Mouse (Mus musculus) hindbrain, embryonic 14.5 days (tissue): ENCODE measurements around the gene Spem2. TPM values are rescaled to one million over a fixed set of nuclear protein-coding genes. Genes with fewer than 3 reads are reported as not detected.

Experiments
- ATAC-seq: fragments of 200-750 bp; cut with Nextera tagmentation; 2 replicates; pipeline ENCODE4 v1.8.0; 2017; ENCODE audit warnings: moderate number of reproducible peaks, mild to moderate bottlenecking, moderate TSS enrichment, moderate library complexity; ENCODE audit not compliant: low FRiP score
- DNase-seq: peaks from one replicate; pipeline ENCODE4 v3.0.0-alpha.2; 2015; ENCODE audit warnings: low spot score
- H3K27ac ChIP-seq: fragments of 300-500 bp; sonication (generic); 2 replicates; pipeline ENCODE4 v1.5.1; 2014; ENCODE audit warnings: mild to moderate bottlenecking, moderate library complexity
- H3K27me3 ChIP-seq: fragments of 300-500 bp; sonication (generic); 2 replicates; pipeline ENCODE4 v1.6.1; 2014; ENCODE audit warnings: mild to moderate bottlenecking, low read length, mixed read lengths; ENCODE audit not compliant: control insufficient read depth, insufficient read depth
- H3K36me3 ChIP-seq: fragments of 300-500 bp; sonication (generic); replicated peaks from 2 replicates; pipeline ENCODE4 v1.6.1; 2014; ENCODE audit not compliant: control insufficient read depth, insufficient read depth
- H3K4me1 ChIP-seq: fragments of 300-500 bp; sonication (generic); replicated peaks from 2 replicates; pipeline ENCODE4 v1.6.1; 2014; ENCODE audit warnings: antibody characterized with exemption, low read length, mixed read lengths; ENCODE audit not compliant: control insufficient read depth, insufficient read depth
- H3K4me2 ChIP-seq: fragments of 300-500 bp; sonication (generic); replicated peaks from 2 replicates; pipeline ENCODE4 v1.6.1; 2014; ENCODE audit warnings: mild to moderate bottlenecking, moderate library complexity
- H3K4me3 ChIP-seq: fragments of 300-500 bp; sonication (generic); replicated peaks from 2 replicates; pipeline ENCODE4 v1.5.1; 2014; ENCODE audit warnings: mild to moderate bottlenecking, low read length
- H3K9ac ChIP-seq: fragments of 300-500 bp; sonication (generic); 2 replicates; pipeline ENCODE4 v1.6.1; 2014
- H3K9me3 ChIP-seq: fragments of 300-500 bp; sonication (generic); 2 replicates; pipeline ENCODE4 v1.6.1; 2016; ENCODE audit warnings: low read length; ENCODE audit not compliant: control insufficient read depth
- WGBS: fragments of 180-500 bp; shearing (Covaris S2); extraction: QIAGEN DNeasy Blood & Tissue Kit; methylation state at CpG from one replicate; pipeline ENCODE4 v1.1.7; 2014; 5-methylcytosine and 5-hydroxymethylcytosine counted together
- polyA plus RNA-seq: library from polyadenylated mRNA; unstranded; fragments of >200 nt; fragmentation: Nextera tagmentation; extraction: Ambion mirVana; gene quantifications from 2 replicates; pipeline ENCODE4 v1.2.1, GENCODE M21; 2014

Gene Spem2
- polyA plus RNA-seq, 1 experiment from 2014 or later: not detected

DNA sequence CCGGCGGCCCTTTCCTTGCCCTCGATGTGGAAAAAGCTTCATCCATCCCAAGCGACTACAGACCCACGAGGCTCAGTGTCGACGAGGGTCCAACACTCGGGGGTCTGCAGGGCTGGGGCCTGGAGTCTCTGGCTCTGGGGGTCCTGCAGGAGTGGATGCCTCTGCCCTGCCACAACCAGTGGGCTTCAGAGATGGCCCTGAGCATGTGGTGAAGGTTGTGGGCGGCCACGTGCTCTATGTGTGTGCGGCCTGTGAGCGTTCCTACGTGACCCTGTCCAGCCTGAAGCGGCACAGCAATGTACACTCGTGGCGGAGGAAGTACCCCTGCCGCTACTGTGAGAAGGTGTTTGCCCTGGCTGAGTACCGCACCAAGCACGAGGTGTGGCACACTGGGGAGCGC lies 41.8 kb downstream of the Spem2 start:
- H3K27me3 ChIP-seq: no peaks in the 10 kb centered on the region
- no peaks in the 10 kb centered on the region for H3K9me3 ChIP-seq
- DNase-seq: no peak
- H3K4me1 ChIP-seq: no peaks in the 10 kb centered on the region
- no peak overlapping the region for H3K27ac ChIP-seq
- no peak overlapping the region for H3K4me2 ChIP-seq
- 0 out of 2 replicates have a peak, but pooled peaks have one; percentile 11 for ATAC-seq
- no peak overlapping the region for H3K4me3 ChIP-seq
- H3K9ac ChIP-seq: no peak overlapping the region
- H3K36me3 ChIP-seq: peaks cover 20% of the 10 kb centered on the region; the same call in 1 of the 2 replicates
- 85% methylated on average over 20 of the region's 20 CpGs for WGBS

DNA sequence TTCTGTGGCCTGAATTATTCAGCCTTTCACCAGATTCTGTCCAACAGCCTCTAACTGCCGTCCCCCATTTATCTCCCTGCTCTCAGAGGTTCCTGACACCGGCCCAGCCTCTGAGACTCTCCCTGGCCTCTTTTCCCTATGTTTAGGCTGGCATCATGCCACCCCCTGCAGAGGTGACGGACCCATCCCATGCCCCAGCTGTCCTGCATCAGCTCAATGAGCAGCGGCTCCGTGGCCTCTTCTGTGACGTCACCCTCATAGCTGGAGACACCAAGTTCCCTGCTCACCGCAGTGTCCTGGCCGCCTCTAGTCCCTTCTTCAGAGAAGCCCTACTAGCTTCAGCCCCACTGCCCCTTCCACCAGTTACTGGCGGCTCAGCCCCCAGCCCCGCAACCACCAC lies 42.5 kb downstream of the Spem2 start:
- Histone ChIP-seq H3K4me2 (no peak overlapping the region), H3K27ac (no peak overlapping the region), H3K4me3 (no peak overlapping the region), H3K27me3 (no peaks in the 10 kb centered on the region), H3K36me3 (peaks cover 20% of the 10 kb centered on the region; the same call in 1 of the 2 replicates), H3K9ac (no peak overlapping the region), H3K4me1 (no peaks in the 10 kb centered on the region), H3K9me3 (no peaks in the 10 kb centered on the region)
- 68% methylated on average over 10 of the region's 10 CpGs for WGBS
- ATAC-seq (no peak), DNase-seq (no peak)

DNA sequence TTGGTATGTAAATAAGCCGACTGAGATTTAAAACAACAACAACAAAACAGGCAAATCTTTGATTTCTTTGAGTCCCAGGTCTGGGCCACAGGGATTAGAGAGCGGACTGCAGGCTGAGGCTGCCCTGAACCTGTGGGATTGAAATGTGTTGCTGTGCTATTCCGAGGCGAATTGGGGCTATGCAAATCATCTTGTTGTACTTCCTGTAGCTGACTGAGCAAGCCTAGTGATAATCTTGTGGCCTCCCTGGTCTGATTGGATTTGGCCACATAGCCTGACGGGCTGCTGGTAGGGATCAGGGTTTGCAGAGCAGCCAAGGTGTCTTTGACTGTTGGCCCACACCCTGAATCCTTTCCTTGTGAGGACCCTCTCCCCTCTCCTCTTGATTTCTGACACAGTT lies 43.3 kb downstream of the Spem2 start:
- H3K4me2 ChIP-seq: no peak overlapping the region
- DNase-seq (no peak), ATAC-seq (no peak)
- no peak overlapping the region for H3K4me3 ChIP-seq
- H3K9me3 ChIP-seq: no peaks in the 10 kb centered on the region
- H3K4me1 ChIP-seq: no peaks in the 10 kb centered on the region
- no peak overlapping the region for H3K27ac ChIP-seq
- H3K27me3 ChIP-seq: no peaks in the 10 kb centered on the region
- H3K36me3 ChIP-seq: peaks cover 20% of the 10 kb centered on the region; the same call in 1 of the 2 replicates
- 57% methylated on average over 5 of the region's 5 CpGs for WGBS
- H3K9ac ChIP-seq: no peak overlapping the region

DNA sequence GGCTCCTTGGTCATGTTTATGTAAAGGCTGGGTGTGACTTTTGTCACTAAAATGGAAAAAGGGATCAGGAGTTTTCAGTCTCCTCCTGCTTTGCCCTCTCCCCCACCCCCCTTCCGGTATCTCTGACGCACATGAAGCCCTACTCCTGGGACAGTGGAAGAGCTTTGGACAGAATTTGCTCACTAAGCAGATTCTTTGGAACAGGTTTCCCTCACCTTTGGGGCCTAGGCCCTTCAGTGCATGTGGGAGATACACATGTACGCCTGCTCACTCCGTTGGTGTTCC lies 50.7 kb downstream of the Spem2 start:
- H3K4me3 ChIP-seq: peak overlapping the region; percentile 81; the same call in 1 of the 2 replicates
- H3K9ac ChIP-seq: peak overlapping the region; percentile 94
- peak overlapping the region; percentile 54 for H3K4me2 ChIP-seq
- WGBS: 71% methylated on average over 4 of the region's 4 CpGs
- H3K36me3 ChIP-seq: no peaks in the 10 kb centered on the region
- no peak overlapping the region for H3K27ac ChIP-seq
- ATAC-seq: no peak
- no peak for DNase-seq
- peaks cover 19% of the 10 kb centered on the region for H3K4me1 ChIP-seq
- H3K27me3 ChIP-seq: no peaks in the 10 kb centered on the region
- H3K9me3 ChIP-seq: no peaks in the 10 kb centered on the region

DNA sequence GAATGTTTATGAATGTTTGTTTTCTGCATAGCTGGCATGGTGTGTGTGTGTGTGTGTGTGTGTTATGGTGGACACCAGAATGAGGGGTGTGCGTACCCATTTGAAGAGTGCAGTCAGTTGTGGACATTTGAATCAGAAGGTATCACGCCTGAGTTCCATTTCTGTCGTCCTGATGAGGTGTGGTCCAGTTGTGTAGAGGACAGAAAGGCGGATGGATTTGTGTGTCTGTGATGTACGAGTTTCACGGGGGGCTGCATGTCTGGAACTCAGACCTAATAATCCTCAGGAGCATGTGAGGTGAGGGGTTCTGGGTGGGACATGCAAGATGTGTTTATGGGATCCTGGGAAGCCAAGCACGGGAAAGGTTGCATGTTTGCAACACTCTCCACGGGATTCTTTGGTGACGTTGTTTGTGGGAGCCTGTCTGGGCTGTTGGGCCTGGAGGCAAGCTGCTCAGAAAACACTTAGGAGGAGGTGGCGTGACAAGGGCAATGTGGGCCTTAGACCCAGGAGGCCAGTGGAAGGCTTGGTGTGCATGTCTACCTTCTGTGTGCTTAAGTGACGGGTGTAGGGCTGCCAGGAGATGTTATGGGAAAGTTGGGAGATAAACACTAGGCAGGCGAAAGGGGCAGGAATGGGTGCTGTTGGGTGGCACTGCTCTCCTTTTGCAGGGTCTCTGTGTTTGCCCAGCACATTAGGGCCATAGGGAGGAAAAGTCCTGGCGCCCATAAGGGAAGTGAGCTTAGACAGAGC lies 51.2 kb downstream of the Spem2 start:
- peak overlapping the region; percentile 94 for H3K9ac ChIP-seq
- peak overlapping the region; percentile 81 for H3K4me3 ChIP-seq
- peak overlapping the region; percentile 54 for H3K4me2 ChIP-seq
- no peaks in the 10 kb centered on the region for H3K27me3 ChIP-seq
- H3K27ac ChIP-seq: peak overlapping the region; percentile 90; the same call in 1 of the 2 replicates
- no peaks in the 10 kb centered on the region for H3K36me3 ChIP-seq
- H3K9me3 ChIP-seq: no peaks in the 10 kb centered on the region
- no peak for DNase-seq
- peaks cover 19% of the 10 kb centered on the region for H3K4me1 ChIP-seq
- 72% methylated on average over 13 of the region's 13 CpGs for WGBS
- ATAC-seq: no peak

Other genes with a start within 250 kb of the Spem2 start
- 15.6 and 16.8 TPM in 2 replicates for gene Wrap53, start 238.2 kb downstream of the Spem2 start, polyA plus RNA-seq
- gene Trp53, start 238.1 kb downstream of the Spem2 start, polyA plus RNA-seq: 55.7 TPM in 2 replicates
- gene Atp1b2, start 212.5 kb downstream of the Spem2 start, polyA plus RNA-seq: 72.1 and 94.2 TPM in 2 replicates
- not detected in 2 replicates for gene Shbg, start 200.6 kb downstream of the Spem2 start, polyA plus RNA-seq
- gene Sat2, start 196.4 kb downstream of the Spem2 start, polyA plus RNA-seq: 16.9 and 24.5 TPM in 2 replicates
- gene Fxr2, start 185.5 kb downstream of the Spem2 start, polyA plus RNA-seq: 27.9 and 35.1 TPM in 2 replicates
- gene Sox15, start 163.2 kb downstream of the Spem2 start, polyA plus RNA-seq: not detected in 2 replicates
- 47.4 and 63.7 TPM in 2 replicates for gene Mpdu1, start 155.8 kb downstream of the Spem2 start, polyA plus RNA-seq
- 8.0 and 10.3 TPM in 2 replicates for gene Cd68, start 152.3 kb downstream of the Spem2 start, polyA plus RNA-seq
- gene Eif4a1, start 146.0 kb downstream of the Spem2 start, polyA plus RNA-seq: 559 and 579 TPM in 2 replicates
- 96.2 and 99.2 TPM in 2 replicates for gene Senp3, start 136.4 kb downstream of the Spem2 start, polyA plus RNA-seq
- gene Tnfsf13, start 132.7 kb downstream of the Spem2 start, polyA plus RNA-seq: 0.20 and 0.55 TPM in 2 replicates
- 4.2 and 5.0 TPM in 2 replicates for gene Tnfsf12, start 122.6 kb downstream of the Spem2 start, polyA plus RNA-seq
- gene Tnfsfm13, start 122.4 kb downstream of the Spem2 start, polyA plus RNA-seq: 1.1 and 2.6 TPM in 2 replicates
- gene Polr2a, start 59.8 kb downstream of the Spem2 start, polyA plus RNA-seq: 24.3 and 26.9 TPM in 2 replicates
- gene Slc35g3, start 56.5 kb downstream of the Spem2 start, polyA plus RNA-seq: 0.27 and 0.39 TPM in 2 replicates
- 4.6 TPM in 2 replicates for gene Zbtb4, start 52.6 kb downstream of the Spem2 start, polyA plus RNA-seq
- 1.4 and 1.6 TPM in 2 replicates for gene Chrnb1, start 22.5 kb downstream of the Spem2 start, polyA plus RNA-seq
- 4.3 TPM in 2 replicates for gene Fgf11, start 16.6 kb downstream of the Spem2 start, polyA plus RNA-seq
- 0.90 and 1.9 TPM in 2 replicates for gene Tmem102, start 12.8 kb downstream of the Spem2 start, polyA plus RNA-seq
- not detected in 2 replicates for gene Gm39566, start 3.2 kb downstream of the Spem2 start, polyA plus RNA-seq
- 0.40 and 0.44 TPM in 2 replicates for gene Spem1, start 3.7 kb upstream of the Spem2 start, polyA plus RNA-seq
- 22.3 and 24.7 TPM in 2 replicates for gene Nlgn2, start 19.3 kb upstream of the Spem2 start, polyA plus RNA-seq
- 321 and 409 TPM in 2 replicates for gene Tmem256, start 20.0 kb upstream of the Spem2 start, polyA plus RNA-seq
- gene Plscr3, start 27.9 kb upstream of the Spem2 start, polyA plus RNA-seq: 39.3 and 39.8 TPM in 2 replicates
- gene Tnk1, start 40.3 kb upstream of the Spem2 start, polyA plus RNA-seq: not detected in 2 replicates
- not detected in 2 replicates for gene Tmem95, start 59.6 kb upstream of the Spem2 start, polyA plus RNA-seq
- 2.2 and 2.3 TPM in 2 replicates for gene Kctd11, start 62.9 kb upstream of the Spem2 start, polyA plus RNA-seq
- 0.20 and 0.33 TPM in 2 replicates for gene Acap1, start 77.1 kb upstream of the Spem2 start, polyA plus RNA-seq
- gene 2810408A11Rik, start 82.5 kb upstream of the Spem2 start, polyA plus RNA-seq: 5.4 and 7.6 TPM in 2 replicates
- gene Neurl4, start 82.6 kb upstream of the Spem2 start, polyA plus RNA-seq: 25.6 and 28.1 TPM in 2 replicates
- gene Gps2, start 95.4 kb upstream of the Spem2 start, polyA plus RNA-seq: 50.4 and 56.5 TPM in 2 replicates
- gene Eif5a, start 103.5 kb upstream of the Spem2 start, polyA plus RNA-seq: 1,061 and 1,077 TPM in 2 replicates
- 7.1 and 7.3 TPM in 2 replicates for gene Ybx2, start 117.3 kb upstream of the Spem2 start, polyA plus RNA-seq
- gene Slc2a4, start 129.7 kb upstream of the Spem2 start, polyA plus RNA-seq: 2.2 and 2.3 TPM in 2 replicates
- 0.32 and 0.47 TPM in 2 replicates for gene Cldn7, start 146.3 kb upstream of the Spem2 start, polyA plus RNA-seq
- 25.5 and 29.4 TPM in 2 replicates for gene Ctdnep1, start 162.7 kb upstream of the Spem2 start, polyA plus RNA-seq
- 168 and 169 TPM in 2 replicates for gene Elp5, start 164.1 kb upstream of the Spem2 start, polyA plus RNA-seq
- 624 and 628 TPM in 2 replicates for gene Gabarap, start 172.7 kb upstream of the Spem2 start, polyA plus RNA-seq
- 38.0 and 38.4 TPM in 2 replicates for gene Phf23, start 177.3 kb upstream of the Spem2 start, polyA plus RNA-seq
- gene Dvl2, start 182.1 kb upstream of the Spem2 start, polyA plus RNA-seq: 17.9 and 20.9 TPM in 2 replicates
- 49.9 and 56.1 TPM in 2 replicates for gene Acadvl, start 196.9 kb upstream of the Spem2 start, polyA plus RNA-seq
- 25.6 and 26.6 TPM in 2 replicates for gene Dlg4, start 198.5 kb upstream of the Spem2 start, polyA plus RNA-seq
- gene Asgr1, start 235.6 kb upstream of the Spem2 start, polyA plus RNA-seq: 2.4 and 4.1 TPM in 2 replicates